In genomic region chr11:13170449-13170848, GRCm38 (mm10) we compare ENCODE assay signal across 23 mouse cellular contexts.
"Had no signal": no experiment of that assay in that cellular context is flagged by ENCODE, and none has a peak within 500 bp of the region (broad histone marks: within the 10 kb centered on the region; RNA-seq: fewer than 3 reads in every experiment).

No protein-coding gene starts in this region.

- H3K27ac ChIP-seq: liver, embryonic 13.5 days; liver, embryonic 15.5 days; lung, embryonic 15.5 days; macrophage; midbrain, embryonic 12.5 days; stomach, embryonic 15.5 days; stomach, postnatal 0 days had no signal

- H3K36me3 ChIP-seq: liver, embryonic 13.5 days; liver, embryonic 15.5 days; lung, embryonic 15.5 days; midbrain, embryonic 12.5 days; stomach, embryonic 15.5 days had no signal

- DNase-seq: liver, embryonic 13.5 days; liver, postnatal 0 days; lung, adult 2 months; lung, postnatal 14 days; lung, postnatal 36 days; midbrain, embryonic 14.5 days; retina, postnatal 1 day; right cerebral cortex, adult 18-20 months; right cerebral cortex, postnatal 25 days; right cerebral cortex, postnatal 4 days; thymus, adult 2 months; thymus, postnatal 25 days; thymus, postnatal 4 days had no signal

- H3K4me1 ChIP-seq: liver, embryonic 13.5 days; liver, embryonic 15.5 days; lung, embryonic 15.5 days; megakaryocyte, embryonic 14.5 days; midbrain, embryonic 12.5 days; stomach, embryonic 15.5 days had no signal

- H3K4me3 ChIP-seq: liver, embryonic 13.5 days; liver, embryonic 15.5 days; lung, embryonic 15.5 days; megakaryocyte, embryonic 14.5 days; midbrain, embryonic 12.5 days; stomach, embryonic 15.5 days had no signal

- H3K27me3 ChIP-seq: liver, embryonic 13.5 days; liver, embryonic 15.5 days; lung, embryonic 15.5 days; megakaryocyte, embryonic 14.5 days; midbrain, embryonic 12.5 days; stomach, embryonic 15.5 days had no signal

- H3K9ac ChIP-seq: liver, embryonic 13.5 days; liver, embryonic 15.5 days; liver, postnatal 0 days; lung, embryonic 15.5 days; midbrain, embryonic 12.5 days; stomach, embryonic 15.5 days had no signal

- H3K4me2 ChIP-seq: liver, embryonic 11.5 days; liver, embryonic 13.5 days; liver, embryonic 15.5 days; lung, embryonic 15.5 days; midbrain, embryonic 12.5 days; stomach, embryonic 15.5 days had no signal

- H3K9me3 ChIP-seq: liver, embryonic 13.5 days; liver, embryonic 15.5 days; lung, embryonic 15.5 days; megakaryocyte, embryonic 14.5 days; midbrain, embryonic 12.5 days; stomach, embryonic 15.5 days had no signal

- ATAC-seq: liver, postnatal 0 days; lung, postnatal 0 days; midbrain, embryonic 16.5 days had no signal
